8 mouse cellular contexts compared by ENCODE assay signal in the genomic region with DNA sequence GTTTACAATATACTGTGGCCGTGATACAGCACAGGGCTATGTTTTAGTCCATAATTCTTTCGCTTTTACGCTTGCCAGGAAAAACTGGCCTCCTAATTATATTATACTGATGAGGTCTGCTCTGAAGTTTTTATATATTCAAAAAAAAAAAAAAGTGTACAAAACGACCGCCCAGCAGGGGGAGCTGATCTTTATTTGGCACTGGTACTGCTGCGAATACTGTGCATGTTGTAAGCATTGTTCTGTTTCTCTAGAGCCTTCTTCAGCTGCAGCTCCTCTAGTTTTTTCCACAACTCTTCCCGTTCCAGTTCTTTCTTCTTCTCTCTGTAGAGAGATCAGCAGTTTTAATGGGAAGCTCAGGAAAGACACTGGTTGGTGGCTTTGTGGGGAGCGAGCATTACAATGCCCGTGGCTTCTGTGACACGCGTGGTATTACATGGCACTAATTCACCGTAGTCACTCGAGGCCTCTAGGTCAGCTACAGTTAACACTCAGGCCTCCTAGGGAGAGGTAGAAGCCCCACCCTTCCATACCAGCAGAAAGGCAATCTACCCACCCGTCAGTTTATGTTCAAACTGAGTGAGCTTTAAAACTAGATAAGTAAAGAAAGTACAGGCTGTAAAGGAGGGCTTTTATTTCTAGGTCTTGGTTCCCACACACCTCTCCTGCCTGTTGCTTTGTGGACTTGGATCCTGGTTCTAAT. TPM values are rescaled to one million over a fixed set of nuclear protein-coding genes. Genes with fewer than 3 reads are reported as not detected.
DNase-seq lines count a peak whose midpoint lies in the region; TF ChIP-seq lines count a peak whose summit lies in the region.

No protein-coding gene starts in this region.

- H3K27ac ChIP-seq in kidney, adult 2 months (ENCODE audit: insufficient read depth, low read depth, low read length) = no peak overlapping the region
- H3K27ac ChIP-seq in embryonic fibroblast, embryonic 13.5 days (ENCODE audit: insufficient read depth, low read length) = no peak overlapping the region

- no peak overlapping the region for H3K4me3 ChIP-seq in kidney, adult 2 months (ENCODE audit: insufficient read depth, low read depth, low read length)
- no peak overlapping the region for H3K4me3 ChIP-seq in embryonic fibroblast, embryonic 13.5 days (ENCODE audit: insufficient read depth, low read length)

- 51% methylated on average over 14 of the region's 14 CpGs for WGBS in kidney, adult 2 months

- peaks cover 16% of the 10 kb centered on the region for H3K36me3 ChIP-seq in kidney, adult 2 months (ENCODE audit: control insufficient read depth, insufficient read depth, low read length)

- H3K4me1 ChIP-seq in kidney, adult 2 months (ENCODE audit: control insufficient read depth, insufficient read depth, low read length) = no peaks in the 10 kb centered on the region
- H3K4me1 ChIP-seq in embryonic fibroblast, embryonic 13.5 days (ENCODE audit: control insufficient read depth, insufficient read depth, low read length) = peaks cover 3% of the 10 kb centered on the region; the same call in 1 of the 2 replicates

- DNase-seq in kidney, adult 2 months = peak; percentile 63
- DNase-seq in kidney, adult 11 months = no peak
- peak; percentile 69 for DNase-seq in CD4-positive, CD25-positive, alpha-beta regulatory T cell, adult 2 months (ENCODE audit: low read depth, low spot score)
- DNase-seq in adrenal gland, postnatal 14 days = peak; percentile 71
- peak; percentile 88 for DNase-seq in kidney, postnatal 10 days
- peak; percentile 63 to 73 for DNase-seq in lung, postnatal 4 days
- DNase-seq in yolk sac, embryonic 10.5 days (ENCODE audit: low spot score) = no peak

- no peak for TF ChIP-seq POLR2A in kidney, adult 2 months (IDR thresholded peaks at IDR 0.05; ENCODE audit: low read depth, low read length)
- no peak for TF ChIP-seq POLR2A in embryonic fibroblast, embryonic 13.5 days (IDR thresholded peaks at IDR 0.05; ENCODE audit: low read depth, low read length)

- H3K27me3 ChIP-seq in kidney, adult 2 months (replicated peaks; ENCODE audit: control insufficient read depth, insufficient read depth, low read length) = no peaks in the 10 kb centered on the region

- TF ChIP-seq CTCF in kidney, adult 2 months (conservative IDR thresholded peaks at IDR 0.05; ENCODE audit: insufficient read depth, insufficient read length, low read depth, low read length) = peak; percentile 42
- peak; percentile 5; the same call in 1 of the 2 replicates for TF ChIP-seq CTCF in embryonic fibroblast, embryonic 13.5 days (IDR thresholded peaks at IDR 0.05; ENCODE audit: borderline replicate concordance, insufficient read depth, low read length)

RNA-seq across cellular contexts. Expression of gene Tmem206, which starts 27.2 kb away (rescaled TPM):
- 22.1 and 22.2 TPM in 2 replicates for polyA plus RNA-seq in kidney, adult 2 months (2012; rRNA removed)
- 6.2 and 6.8 TPM in 2 replicates for total RNA-seq in adrenal gland, postnatal 14 days (2021)
- polyA plus RNA-seq in embryonic fibroblast, embryonic 13.5 days (2011; ENCODE audit: insufficient read length, low read depth, missing spikeins) = 10.1 and 12.0 TPM in 2 replicates

RNA-seq across cellular contexts. Expression of gene Nenf, which starts 34.9 kb away (rescaled TPM):
- 146 and 165 TPM in 2 replicates for polyA plus RNA-seq in kidney, adult 2 months (2012; rRNA removed)
- total RNA-seq in adrenal gland, postnatal 14 days (2021) = 89.6 and 91.5 TPM in 2 replicates
- polyA plus RNA-seq in embryonic fibroblast, embryonic 13.5 days (2011; ENCODE audit: insufficient read length, low read depth, missing spikeins) = 63.1 and 67.2 TPM in 2 replicates

RNA-seq across cellular contexts. Expression of gene Ppp2r5a, which starts 50.1 kb away (rescaled TPM):
- 69.6 and 73.2 TPM in 2 replicates for polyA plus RNA-seq in kidney, adult 2 months (2012; rRNA removed)
- total RNA-seq in adrenal gland, postnatal 14 days (2021) = 193 and 243 TPM in 2 replicates
- polyA plus RNA-seq in embryonic fibroblast, embryonic 13.5 days (2011; ENCODE audit: insufficient read length, low read depth, missing spikeins) = 42.3 and 60.4 TPM in 2 replicates

Comparison
In these comparisons a context has a peak if more than half of its experiments do, and no peak if none do; other contexts are left out.
1. DNase-seq: peak in kidney, adult 2 months (single experiment), CD4-positive, CD25-positive, alpha-beta regulatory T cell, adult 2 months (single experiment), adrenal gland, postnatal 14 days (single experiment), kidney, postnatal 10 days (single experiment) and lung, postnatal 4 days (2 of 2); none in kidney, adult 11 months (single experiment) and yolk sac, embryonic 10.5 days (single experiment).